Mouse (Mus musculus) layer of hippocampus, adult 9-10 months (tissue): ENCODE data around the gene Zbtb17.
A peak's percentile ranks its signal among the peaks of the same experiment; 100 is the strongest.

Source experiments
- DNase-seq: peaks from one replicate; pipeline ENCODE4 v3.0.0; 2022; ENCODE audit warnings: low spot score

The Zbtb17 gene

DNA sequence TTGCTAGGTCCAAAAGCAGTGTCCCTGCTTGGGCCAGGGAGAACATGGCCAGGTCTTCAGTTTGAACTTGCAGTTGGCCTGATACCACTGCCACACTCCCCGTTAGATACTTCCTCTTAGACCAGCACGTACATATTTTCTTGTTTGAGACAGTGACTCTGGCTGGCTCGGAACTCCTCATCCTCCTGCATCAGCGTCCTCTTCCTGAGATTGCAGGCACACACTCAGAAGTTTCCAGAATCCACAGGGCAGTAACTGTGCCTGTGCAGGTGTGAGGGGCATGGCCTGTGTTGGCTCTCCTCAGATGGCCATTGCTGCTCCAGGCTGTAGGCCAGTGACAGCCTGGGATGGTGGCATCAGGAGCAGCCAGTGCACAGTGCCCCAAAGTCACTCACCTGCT is 16.0 kb downstream of the Zbtb17 start:
- no peak for DNase-seq

DNA sequence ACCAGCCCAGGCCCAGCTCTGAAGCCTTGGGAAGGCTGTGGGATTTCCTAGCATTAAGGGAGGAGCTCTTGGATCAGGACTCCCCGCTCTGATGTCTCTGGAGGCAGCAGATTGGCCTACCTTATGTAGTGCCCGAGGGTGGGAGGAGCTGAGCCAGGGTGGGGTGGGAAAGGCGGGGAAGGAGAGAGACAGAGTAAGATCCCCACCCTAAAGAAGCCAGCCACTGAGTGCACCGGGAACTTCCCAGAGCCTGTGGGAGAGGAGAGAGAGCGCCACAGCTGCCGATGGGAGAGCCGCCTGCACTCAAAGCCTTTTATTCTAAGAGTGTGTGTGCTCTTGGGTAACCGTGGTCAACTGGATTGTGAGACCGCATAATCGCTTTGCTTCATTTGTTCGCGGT is 16.6 kb downstream of the Zbtb17 start:
- DNase-seq: no peak

DNA sequence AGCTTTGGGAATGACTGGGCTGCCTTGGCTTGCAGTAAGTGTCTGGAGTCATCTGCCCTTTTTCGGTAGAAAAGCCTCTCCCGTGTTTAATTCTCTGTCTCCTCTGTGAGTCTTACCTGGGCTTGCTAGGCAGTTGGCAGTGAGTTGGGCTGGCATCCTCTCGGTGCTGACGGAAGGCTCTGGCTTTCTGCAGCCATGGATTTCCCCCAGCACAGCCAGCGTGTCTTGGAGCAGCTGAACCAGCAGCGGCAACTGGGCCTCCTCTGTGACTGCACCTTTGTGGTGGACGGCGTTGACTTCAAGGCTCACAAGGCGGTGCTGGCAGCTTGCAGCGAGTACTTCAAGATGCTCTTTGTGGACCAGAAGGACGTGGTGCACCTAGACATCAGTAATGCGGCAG is 17.1 kb downstream of the Zbtb17 start:
- no peak for DNase-seq

DNA sequence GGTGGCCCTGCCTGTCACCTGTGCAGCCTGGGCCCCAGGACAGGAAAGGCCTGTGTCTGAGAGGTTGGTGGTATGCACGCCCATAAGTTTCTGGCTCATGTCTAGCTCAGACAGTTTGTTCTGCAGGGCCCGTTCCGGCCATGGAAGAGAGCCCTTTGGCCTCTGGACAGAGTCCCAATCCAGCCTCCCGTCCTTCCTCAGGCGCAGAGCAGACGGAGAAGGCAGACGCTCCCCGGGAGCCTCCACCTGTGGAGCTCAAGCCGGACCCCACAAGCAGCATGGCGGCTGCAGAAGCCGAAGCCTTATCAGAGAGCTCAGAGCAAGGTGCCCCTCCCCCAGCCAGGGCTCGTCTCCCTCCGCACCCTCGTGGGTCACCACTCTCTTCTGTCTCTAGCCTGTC is 19.0 kb downstream of the Zbtb17 start:
- DNase-seq: no peak

DNA sequence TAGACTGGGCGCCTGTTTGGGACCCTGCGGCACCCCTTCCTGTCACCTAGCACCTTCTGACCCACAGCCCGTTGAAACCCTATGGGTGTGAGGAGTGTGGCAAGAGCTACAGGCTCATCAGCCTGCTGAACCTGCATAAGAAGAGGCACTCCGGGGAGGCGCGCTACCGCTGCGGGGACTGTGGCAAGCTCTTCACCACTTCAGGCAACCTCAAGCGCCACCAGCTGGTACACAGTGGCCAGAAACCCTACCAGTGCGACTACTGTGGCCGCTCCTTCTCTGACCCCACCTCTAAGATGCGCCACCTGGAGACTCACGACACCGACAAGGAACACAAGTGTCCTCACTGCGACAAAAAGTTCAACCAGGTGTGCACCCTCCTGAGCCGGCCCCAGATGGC is 20.3 kb downstream of the Zbtb17 start:
- no peak for DNase-seq

DNA sequence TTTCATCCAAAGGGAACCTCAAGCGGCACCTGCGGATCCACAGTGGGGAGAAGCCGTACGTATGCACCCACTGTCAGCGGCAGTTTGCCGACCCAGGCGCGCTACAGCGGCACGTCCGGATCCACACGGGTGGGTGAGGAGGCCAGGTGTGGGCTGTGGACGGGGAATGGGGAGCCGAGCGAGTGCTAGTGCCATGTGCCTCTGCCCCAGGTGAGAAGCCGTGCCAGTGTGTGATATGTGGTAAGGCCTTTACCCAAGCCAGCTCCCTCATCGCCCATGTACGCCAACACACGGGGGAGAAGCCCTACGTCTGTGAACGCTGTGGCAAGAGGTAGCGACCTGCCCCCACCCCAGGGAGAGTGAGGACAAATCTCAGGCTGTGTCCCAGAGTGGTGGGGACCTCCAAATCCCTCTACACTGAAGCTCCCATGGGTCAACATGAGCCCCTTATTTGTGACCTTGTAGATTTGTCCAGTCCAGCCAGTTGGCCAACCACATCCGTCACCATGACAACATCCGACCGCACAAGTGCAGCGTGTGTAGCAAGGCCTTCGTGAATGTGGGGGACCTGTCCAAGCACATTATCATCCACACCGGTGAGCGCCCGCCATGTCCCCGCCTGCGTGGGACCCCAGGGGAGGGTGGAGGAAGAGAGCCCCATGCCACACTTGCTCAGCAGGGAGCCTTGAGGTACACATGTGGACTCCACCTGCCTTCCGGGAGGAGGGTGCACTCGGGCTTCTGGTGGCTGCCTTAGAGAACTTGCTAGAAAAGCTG is 21.2 kb downstream of the Zbtb17 start:
- DNase-seq: no peak

DNA sequence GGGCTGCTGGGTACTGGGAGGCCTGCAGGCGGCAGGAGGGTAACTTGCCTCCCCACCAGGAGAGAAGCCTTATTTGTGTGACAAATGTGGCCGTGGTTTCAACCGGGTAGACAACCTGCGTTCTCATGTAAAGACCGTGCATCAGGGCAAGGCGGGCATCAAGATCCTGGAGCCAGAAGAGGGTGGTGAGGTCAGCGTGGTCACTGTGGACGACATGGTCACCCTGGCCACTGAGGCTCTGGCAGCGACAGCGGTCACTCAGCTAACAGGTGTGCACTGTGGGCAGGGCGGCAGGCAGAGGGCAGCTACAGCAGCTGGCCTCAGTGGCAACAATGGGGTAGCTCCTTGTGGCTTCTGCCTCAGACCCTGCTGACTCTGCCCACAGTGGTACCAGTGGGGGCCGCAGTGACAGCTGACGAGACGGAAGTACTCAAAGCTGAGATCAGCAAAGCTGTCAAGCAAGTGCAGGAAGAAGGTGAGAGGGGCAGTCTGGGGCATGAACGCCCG is 21.9 kb downstream of the Zbtb17 start:
- DNase-seq: no peak

DNA sequence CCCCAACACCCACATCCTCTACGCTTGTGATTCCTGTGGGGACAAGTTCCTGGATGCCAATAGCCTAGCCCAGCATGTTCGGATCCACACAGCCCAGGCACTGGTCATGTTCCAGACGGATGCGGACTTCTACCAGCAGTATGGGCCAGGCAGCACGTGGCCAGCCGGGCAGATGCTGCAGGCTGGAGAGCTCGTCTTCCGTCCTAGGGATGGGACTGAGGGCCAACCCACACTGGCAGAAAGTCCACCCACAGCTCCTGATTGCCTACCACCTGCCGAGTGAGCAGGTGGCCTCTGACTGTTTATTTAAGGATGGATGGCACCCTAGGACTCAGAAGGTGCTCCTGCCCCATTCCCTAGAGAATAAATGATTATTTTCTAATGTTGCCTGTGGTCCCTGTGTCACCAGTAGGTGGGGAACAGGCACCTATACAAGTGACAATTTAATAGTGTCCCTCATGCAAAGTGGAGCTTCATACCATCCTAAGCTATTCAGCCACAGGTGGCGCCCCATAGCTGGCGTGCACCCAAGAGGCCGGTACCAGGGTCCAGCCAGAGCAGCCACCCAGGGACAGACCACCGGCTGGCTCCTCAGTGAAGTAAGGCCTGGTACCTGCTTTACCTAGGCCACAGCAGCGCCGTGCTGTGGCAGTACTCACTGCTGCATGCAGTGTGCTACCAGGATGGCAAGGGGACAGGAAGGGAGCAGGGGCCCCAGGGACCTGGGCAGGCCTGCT is 22.6 kb downstream of the Zbtb17 start:
- DNase-seq: no peak

DNA sequence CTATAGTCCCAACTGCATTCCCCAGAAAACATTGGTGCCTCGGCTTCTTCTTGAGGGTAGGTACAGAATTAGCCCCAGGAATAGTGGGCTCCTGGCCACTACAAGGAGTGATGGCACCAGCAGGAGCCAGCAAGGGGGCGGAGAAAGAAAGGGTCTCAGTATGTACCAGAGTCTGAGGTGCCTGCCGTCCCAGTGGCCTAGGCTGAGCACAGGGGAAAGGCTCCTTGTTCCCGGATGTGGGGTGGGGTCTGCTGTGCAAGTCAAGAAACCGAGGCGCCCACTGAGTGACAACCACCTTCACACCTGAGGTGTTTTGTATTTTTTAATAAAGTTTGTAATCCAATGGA is 23.1 kb downstream of the Zbtb17 start:
- DNase-seq: no peak

DNA sequence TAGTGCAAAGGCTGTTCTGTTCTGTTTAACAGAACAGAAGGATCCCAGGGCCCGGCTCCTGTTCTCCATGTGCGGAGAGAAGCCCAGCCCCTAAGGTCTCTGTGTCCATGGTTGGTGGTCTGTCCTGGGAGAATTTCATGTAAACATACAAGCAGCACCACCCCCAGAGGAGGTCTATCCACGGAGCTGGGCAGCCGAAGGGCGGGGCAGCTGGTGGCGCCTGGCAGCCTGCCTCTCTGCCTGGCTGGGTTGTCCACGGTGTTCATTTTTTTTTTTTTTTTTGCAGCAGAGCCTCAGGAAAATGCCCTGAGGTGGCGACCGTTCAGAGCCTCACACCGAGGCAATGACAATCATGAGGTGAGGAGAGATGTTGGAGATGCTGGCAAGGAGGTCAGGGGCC is 24.1 kb downstream of the Zbtb17 start:
- no peak for DNase-seq

DNA sequence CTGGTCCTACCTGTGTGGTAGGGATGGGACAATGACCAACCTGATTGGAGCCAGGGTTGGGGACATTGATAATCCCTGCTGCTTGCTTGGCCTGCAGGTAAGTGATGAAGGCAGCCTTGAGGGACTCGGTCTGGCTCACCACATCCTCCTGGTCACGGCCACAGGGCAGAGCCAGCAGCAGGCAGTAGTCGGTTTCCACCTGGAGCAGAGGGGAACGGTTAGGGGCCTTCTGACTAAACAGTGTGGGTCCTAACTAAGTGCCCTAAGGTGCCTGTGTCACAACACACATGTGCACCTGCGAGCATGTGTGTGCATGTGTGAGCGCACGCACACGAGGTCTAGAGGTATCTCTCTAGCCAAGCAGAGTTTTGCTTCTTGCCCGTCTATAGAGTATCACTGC is 24.9 kb downstream of the Zbtb17 start:
- DNase-seq: no peak

DNA sequence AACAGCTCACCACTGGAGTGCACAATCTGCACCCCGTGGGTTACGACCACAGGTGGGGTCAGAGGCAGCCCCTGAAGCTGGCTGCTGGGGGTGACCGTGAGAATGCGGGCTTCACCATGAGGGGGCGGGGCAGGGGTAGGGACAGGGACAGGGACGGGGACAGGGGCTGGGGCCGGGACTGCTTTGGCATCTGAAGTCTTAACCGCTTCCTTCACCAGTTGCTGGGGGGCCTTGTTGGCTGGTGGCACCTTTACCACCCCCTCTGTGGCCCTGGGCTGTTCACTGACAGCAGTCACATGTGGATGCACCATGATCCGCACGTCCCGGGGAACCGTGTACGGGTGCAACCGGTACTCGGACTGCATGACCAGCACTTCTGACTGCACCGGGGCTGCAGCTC is 27.0 kb downstream of the Zbtb17 start:
- DNase-seq: no peak

DNA sequence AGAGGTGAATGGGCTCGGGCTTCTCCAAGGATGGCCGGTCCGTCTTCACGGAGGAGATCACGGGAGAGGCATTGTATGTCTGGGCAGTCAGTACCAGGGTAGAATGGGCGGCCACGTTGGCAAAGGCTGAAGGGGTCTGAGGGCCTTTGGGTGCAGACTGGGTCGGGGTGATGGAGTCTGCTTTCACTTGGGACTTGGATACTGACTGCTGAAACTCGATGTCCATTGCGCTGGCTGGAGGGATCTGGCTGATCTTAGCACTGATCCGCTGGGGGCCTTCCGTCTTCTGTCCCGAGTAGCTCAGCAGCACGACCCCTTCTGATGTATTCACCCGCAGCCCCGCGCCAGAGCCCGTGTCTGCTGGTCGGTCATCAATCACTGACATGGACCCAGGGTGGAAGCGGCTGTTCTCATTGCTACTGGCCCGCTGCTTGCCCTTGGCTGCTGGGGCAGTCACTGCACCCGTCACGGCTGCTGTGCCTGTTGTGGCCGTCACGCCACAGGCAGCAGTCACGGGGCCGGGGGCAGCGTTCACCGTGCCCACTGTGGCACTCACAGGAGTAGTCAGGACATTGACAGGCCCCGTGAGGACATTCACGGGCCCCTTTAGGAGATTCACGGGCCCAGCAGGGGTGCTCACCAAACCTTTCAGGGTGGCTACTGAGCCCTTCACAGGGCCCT is 28.3 kb downstream of the Zbtb17 start:
- no peak for DNase-seq

DNA sequence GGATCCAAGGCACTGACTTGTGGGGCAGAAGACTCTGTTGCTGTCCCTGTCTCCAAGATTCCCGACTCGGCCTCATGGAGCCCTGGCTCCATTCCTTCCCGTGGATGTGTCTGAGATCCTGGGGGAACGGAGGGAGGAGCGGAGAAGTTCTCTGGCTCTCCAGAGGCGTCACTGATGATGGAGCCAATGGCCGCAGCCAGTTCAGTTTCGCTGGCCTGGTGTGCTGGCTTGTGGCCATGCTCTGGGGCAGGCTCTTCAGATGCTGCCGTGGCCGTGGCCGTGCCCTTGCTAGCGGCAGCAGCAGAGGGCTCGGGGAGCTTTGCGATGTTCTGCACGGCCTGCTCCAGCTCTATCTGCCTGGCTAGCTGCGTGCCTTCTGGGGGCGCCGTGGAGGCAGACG is 30.0 kb downstream of the Zbtb17 start:
- no peak for DNase-seq

DNA sequence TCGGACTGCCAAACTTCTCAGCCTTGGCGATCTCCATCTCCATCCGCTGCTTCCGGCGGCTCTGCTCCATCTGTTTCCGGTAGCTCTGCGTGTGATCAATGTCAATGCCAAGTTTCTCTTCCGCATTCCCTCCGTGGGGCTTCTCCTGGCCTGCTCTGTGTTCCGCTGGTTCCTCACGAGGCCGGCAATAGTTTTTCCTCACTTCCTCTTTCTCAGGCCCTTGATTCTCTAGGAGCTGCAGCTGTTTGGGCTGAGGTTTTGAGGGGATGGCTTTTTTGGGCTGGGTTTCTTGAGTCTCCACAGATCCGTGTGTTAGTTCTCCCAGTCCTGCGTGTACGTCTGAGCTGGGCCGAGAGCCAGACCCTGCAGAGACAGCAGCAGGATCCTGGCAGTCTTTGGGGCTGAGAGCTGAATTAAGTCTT is 33.2 kb downstream of the Zbtb17 start:
- peak; percentile 58 for DNase-seq

DNA sequence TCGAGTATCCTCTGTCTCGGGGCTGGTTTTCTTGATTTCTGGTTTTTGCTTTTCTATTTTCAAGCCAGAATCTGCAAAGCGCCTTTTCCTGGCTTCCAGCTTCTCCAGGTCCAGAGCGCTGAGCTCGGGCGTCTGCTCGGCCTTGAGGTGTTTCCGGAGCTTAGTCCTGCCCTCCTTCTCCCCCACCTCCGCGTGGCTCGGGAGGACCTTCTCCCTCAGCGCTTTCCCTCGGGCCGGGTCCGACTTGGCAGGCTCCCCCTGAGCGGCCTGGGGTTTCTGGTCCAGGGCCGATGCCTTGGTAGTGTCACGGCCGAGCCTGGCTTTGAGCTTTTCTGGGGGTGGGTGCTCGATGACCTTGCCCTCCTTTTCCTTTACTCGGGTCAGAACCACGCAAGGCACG is 33.8 kb downstream of the Zbtb17 start:
- DNase-seq: no peak

DNA sequence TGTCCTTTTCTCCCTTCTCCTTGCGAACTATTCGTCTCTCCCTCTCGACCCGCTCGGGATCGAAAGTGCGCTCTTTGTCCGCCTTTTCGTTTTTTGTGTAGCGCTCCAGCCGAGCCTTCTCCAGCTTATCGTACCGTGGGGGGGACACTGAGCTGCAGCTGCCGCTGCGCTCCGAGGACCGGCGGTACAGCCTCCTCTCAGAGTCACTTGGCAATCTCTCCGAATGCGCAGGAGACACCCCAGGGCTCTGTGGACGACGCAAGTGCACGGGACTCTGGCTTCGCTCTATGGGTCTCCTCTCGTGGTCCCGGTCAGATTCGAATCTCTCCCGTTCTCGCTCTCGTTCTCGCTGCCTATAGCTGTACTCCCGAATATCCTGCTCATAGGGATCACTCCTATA is 34.3 kb downstream of the Zbtb17 start:
- no peak for DNase-seq

DNA sequence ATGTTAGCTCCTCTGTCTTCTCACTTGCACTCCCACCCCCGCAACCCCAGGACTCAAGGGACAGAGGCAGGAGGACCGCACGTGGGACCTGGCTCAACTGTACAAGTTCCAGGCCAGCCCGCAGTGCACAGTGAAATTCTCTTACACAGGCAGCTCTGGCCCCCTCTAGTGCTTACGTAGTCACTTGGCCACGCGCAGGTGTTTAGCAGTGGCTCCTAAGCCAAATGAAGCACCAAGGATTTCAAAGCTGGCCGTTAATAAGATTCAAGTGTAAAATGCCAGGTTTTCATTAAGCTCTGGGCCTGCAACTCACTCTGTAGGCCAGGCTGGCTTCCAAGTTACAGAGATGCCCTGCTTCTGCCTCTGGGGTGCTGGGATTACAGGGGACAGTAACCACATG is 35.0 kb downstream of the Zbtb17 start:
- DNase-seq: no peak

DNA sequence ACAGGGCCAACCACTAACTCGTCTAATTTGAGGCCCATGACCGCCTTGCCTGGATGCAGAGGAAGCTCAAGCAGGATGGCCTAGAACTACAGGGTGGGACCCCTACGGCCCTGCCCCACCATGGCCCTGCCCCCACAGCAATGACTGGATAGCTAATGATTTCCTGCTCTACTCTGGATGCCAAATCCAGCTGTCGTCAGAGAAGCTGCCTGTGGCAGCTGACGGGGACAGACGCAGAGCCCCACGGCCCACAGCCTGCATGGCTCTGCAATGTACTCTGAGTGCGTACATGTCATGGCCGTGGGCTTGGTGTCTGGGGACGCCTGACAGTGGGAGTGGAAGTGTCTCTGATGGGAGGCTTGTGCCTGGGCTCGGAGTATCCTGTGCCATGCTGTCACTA is 39.6 kb downstream of the Zbtb17 start:
- DNase-seq: no peak

DNA sequence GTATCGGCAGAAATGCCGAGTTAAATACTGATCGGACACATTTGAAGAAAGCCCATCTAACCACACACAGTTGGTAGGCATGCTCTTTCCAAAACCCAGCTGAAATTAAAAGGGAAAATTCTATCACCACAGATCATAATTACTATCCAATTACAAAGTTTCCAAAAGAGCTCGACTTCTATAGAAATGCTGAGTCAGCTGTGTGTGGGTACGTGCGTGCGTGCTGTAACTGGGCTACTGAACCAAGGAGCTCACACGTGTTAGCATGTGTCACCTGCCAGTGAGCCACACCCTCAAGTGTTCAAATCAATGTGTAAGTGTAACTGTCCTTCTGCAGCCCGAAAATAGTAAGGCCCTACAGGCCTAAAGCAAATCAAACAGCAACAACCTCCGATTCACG is 43.1 kb downstream of the Zbtb17 start:
- DNase-seq: no peak

DNA sequence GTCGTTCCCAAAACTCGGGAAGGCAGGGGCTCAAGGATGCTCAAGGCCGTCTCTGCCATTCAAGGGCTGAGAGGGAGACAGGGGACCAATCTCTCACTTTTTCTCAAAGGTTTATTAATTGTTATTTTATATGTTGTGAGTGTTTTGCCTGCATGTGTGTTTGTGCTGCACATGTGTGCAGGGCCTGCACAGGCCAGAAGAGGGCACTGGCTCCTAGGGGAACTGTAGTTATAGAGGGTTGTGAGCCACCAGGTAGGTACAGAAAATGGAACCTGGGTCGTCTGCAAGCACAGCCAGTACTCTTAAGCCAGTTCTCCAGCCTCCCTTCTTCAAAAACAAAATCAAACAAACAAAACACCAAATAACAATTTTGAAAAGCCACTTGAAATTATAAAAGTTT is 44.2 kb downstream of the Zbtb17 start:
- no peak for DNase-seq

DNA sequence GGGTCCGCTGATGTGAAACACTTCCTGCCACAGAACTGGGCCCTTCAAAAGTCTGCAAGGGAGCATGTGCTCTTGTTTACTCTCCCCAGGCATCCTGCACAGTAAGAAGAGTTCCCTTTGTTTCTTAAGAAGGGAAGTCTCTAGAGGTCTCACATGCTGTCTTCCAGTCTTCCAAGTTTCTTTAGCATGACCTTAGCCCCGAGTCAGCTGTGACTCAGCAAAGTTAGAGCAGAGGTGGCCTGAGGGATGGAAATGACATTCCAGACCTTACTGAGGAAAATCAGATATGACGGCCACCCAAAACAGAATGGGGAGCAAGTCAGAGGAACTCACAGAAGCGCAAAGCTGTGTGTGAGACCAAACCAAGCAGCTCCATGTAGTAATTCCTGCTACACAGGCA is 56.2 kb downstream of the Zbtb17 start:
- no peak for DNase-seq

DNA sequence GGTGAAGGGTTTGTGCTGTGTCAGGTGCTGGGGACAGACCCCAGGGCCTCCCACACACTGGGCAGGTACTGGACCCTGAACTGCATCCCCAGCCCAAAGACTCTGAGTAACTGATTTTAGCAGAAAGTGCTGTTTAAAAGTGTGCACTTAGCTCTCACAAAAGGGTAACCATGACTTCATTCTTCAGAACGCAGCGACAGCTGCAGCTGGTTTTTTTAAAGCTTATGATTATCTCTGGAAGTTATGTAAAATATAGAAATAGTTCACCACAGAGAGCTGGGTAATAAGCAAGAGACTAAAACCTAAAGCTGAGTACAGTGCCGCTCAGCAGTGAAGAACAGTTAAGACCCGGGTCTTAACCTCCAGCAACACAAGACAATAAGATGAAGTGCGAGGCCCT is 56.6 kb downstream of the Zbtb17 start:
- DNase-seq: no peak
